Mouse (Mus musculus) c-Kit-negative CD71-positive TER-119-positive erythroid progenitor cells, embryonic 14.5 days (primary cell): Measurements from ENCODE around the gene Mael.
A peak's percentile ranks its signal among the peaks of the same experiment; 100 is the strongest.

ENCODE experiments used
- DNase-seq: peaks from one replicate; pipeline ENCODE4 v3.0.0-alpha.2; 2013; ENCODE audit warnings: low read depth, low spot score

Gene Mael

GRCm38 (mm10) chr1:166154162-166155112, 84.1 kb downstream of the Mael start:
- peak; percentile 31 for DNase-seq

- peak; percentile 43 for DNase-seq
These were observed 85.0 kb downstream of the Mael start for GRCm38 (mm10) chr1:166153351-166154120.

GRCm38 (mm10) chr1:166152034-166152433, 86.5 kb downstream of the Mael start:
- DNase-seq = no peak

- no peak for DNase-seq
These were observed 87.2 kb downstream of the Mael start for GRCm38 (mm10) chr1:166151341-166151740.
